Comparison of ENCODE assay signal across 33 mouse cellular contexts in the genomic region with DNA sequence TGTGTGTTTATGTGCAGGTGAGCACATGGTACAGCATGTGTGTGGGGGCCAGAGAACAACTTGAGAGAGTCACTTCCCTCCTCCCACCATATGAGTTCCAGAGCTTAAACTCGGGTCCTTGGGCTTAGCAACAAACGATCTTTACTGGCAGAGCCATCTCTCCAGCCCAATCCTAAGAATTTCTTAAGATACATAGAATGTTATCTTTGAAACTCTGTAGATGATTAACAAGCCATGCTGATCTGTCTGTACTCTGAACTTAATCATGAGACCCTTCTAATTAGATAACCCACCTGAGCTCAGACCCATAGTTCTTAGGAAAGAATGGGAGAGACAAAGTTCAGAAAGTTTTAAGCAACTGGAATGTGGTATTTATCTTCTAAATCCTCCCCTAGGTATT.
"Had no signal": no experiment of that assay in that cellular context is flagged by ENCODE, and none has a peak within 500 bp of the region (broad histone marks: within the 10 kb centered on the region; RNA-seq: fewer than 3 reads in every experiment).

No protein-coding gene starts in this region.

- H3K27ac ChIP-seq: heart, adult 2 months; heart, embryonic 10.5 days; heart, embryonic 13.5 days; heart, embryonic 15.5 days; hindbrain, embryonic 10.5 days; hindbrain, embryonic 12.5 days; hindbrain, embryonic 13.5 days; hindbrain, embryonic 14.5 days; hindbrain, embryonic 15.5 days; hindbrain, postnatal 0 days; kidney, embryonic 15.5 days; kidney, postnatal 0 days; layer of hippocampus, adult 2 months; left cerebral cortex, adult 2 months had no signal

- H3K36me3 ChIP-seq: heart, embryonic 10.5 days; heart, embryonic 12.5 days; heart, embryonic 15.5 days; hindbrain, embryonic 10.5 days; hindbrain, embryonic 12.5 days; hindbrain, embryonic 13.5 days; hindbrain, embryonic 15.5 days; kidney, embryonic 15.5 days had no signal

- H3K9me3 ChIP-seq: heart, embryonic 10.5 days; heart, embryonic 12.5 days; heart, embryonic 13.5 days; heart, embryonic 15.5 days; hindbrain, embryonic 10.5 days; hindbrain, embryonic 12.5 days; hindbrain, embryonic 13.5 days; hindbrain, embryonic 15.5 days; kidney, embryonic 15.5 days had no signal

- H3K27me3 ChIP-seq: heart, embryonic 12.5 days; heart, embryonic 13.5 days; heart, embryonic 15.5 days; hindbrain, embryonic 12.5 days; hindbrain, embryonic 13.5 days; hindbrain, embryonic 15.5 days; kidney, embryonic 15.5 days had no signal

- H3K4me1 ChIP-seq: heart, embryonic 10.5 days; heart, embryonic 12.5 days; heart, embryonic 13.5 days; heart, embryonic 15.5 days; hindbrain, embryonic 10.5 days; hindbrain, embryonic 12.5 days; hindbrain, embryonic 13.5 days; hindbrain, embryonic 15.5 days; kidney, embryonic 15.5 days had no signal

- H3K4me3 ChIP-seq: heart, adult 2 months; heart, embryonic 10.5 days; heart, embryonic 12.5 days; heart, embryonic 13.5 days; heart, embryonic 15.5 days; hindbrain, embryonic 10.5 days; hindbrain, embryonic 12.5 days; hindbrain, embryonic 13.5 days; hindbrain, embryonic 15.5 days; kidney, embryonic 15.5 days; layer of hippocampus, adult 2 months; left cerebral cortex, adult 2 months had no signal

- DNase-seq: heart, adult 2 months; heart, postnatal 10 days; heart, postnatal 14 days; heart, postnatal 36 days; heart, postnatal 4 days; kidney, adult 11 months; kidney, adult 18-20 months; kidney, adult 2 months; kidney, adult 8-10 months; kidney, adult 9 months; kidney, postnatal 10 days; kidney, postnatal 14 days; kidney, postnatal 25 days; kidney, postnatal 4 days; layer of hippocampus, adult 9-11 months; layer of hippocampus, postnatal 36 days had no signal

- H3K9ac ChIP-seq: heart, embryonic 12.5 days; heart, embryonic 13.5 days; heart, embryonic 15.5 days; hindbrain, embryonic 12.5 days; hindbrain, embryonic 13.5 days; hindbrain, embryonic 14.5 days; hindbrain, embryonic 15.5 days; kidney, embryonic 15.5 days had no signal

- ATAC-seq: hindbrain, embryonic 16.5 days; hindbrain, postnatal 0 days; inflammation-experienced regulatory T-cells, adult 6 months had no signal

- H3K4me2 ChIP-seq: heart, embryonic 11.5 days; heart, embryonic 12.5 days; heart, embryonic 13.5 days; heart, embryonic 15.5 days; hindbrain, embryonic 12.5 days; hindbrain, embryonic 13.5 days; hindbrain, embryonic 14.5 days; hindbrain, embryonic 15.5 days; kidney, embryonic 15.5 days had no signal
